Mouse (Mus musculus) G1E (cell line): ENCODE measurements around the gene Fastkd5.

Experiments used
- CTCF ChIP-seq: IDR thresholded peaks from 2 replicates; pipeline ENCODE4 v1.5.1; 2012; ENCODE audit warnings: low read depth, low read length, inconsistent platforms, mixed read lengths
- GATA1 ChIP-seq: IDR thresholded peaks from 2 replicates; pipeline ENCODE4 v1.6.1; 2012; ENCODE audit warnings: borderline replicate concordance, low read length, inconsistent platforms, mixed read lengths
- POLR2AphosphoS5 ChIP-seq: IDR thresholded peaks from 2 replicates; pipeline ENCODE4 v1.6.1; 2012; ENCODE audit warnings: low read depth, low read length, inconsistent platforms; ENCODE audit not compliant: insufficient replicate concordance
- TAL1 ChIP-seq: conservative IDR thresholded peaks from 2 replicates; pipeline ENCODE4 v1.6.1; 2012; ENCODE audit warnings: low read depth, low read length, inconsistent platforms, mixed read lengths

DNA sequence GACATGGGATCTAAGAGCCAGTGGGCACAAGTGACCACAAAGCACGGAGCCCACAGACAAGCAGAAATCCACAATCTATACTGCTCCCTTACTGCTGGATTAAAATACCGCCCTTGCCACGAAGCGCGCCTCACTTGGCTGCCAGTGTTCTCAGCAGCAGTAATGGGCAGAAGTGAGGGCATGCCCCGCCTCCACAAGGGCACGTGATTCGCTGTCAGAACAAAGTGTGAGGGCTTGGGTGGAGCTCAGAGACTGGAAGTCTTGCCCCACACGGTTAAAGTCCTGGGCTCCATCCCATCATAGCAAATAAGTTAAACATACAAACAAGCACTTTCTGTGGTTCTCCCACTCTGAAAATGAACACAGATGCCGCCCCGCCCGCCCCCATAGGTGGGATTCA lies 52.2 kb downstream of the Fastkd5 start:
- no peak for TF ChIP-seq CTCF
- TF ChIP-seq GATA1 = no peak
- TF ChIP-seq TAL1 = no peak
- TF ChIP-seq POLR2AphosphoS5 = no peak
